In genomic region chr1:126511835-126512445, GRCm38 (mm10) we compare ENCODE assay signal across 17 mouse cellular contexts.
DNase-seq lines count a peak whose midpoint lies in the region; ATAC-seq lines count a peak whose summit lies in the region.
"Had no signal": no experiment of that assay in that cellular context is flagged by ENCODE, and none has a peak within 500 bp of the region (broad histone marks: within the 10 kb centered on the region; RNA-seq: fewer than 3 reads in every experiment).

No protein-coding gene starts in this region.

- no peaks in the 10 kb centered on the region; the same call in 1 of the 2 replicates for H3K9me3 ChIP-seq in embryonic facial prominence, embryonic 13.5 days
- H3K9me3 ChIP-seq in limb, embryonic 12.5 days, result no peaks in the 10 kb centered on the region
- H3K9me3 ChIP-seq: hindbrain, embryonic 13.5 days had no signal

- no peak overlapping the region for H3K4me2 ChIP-seq in embryonic facial prominence, embryonic 13.5 days
- H3K4me2 ChIP-seq in limb, embryonic 12.5 days, result no peak overlapping the region
- H3K4me2 ChIP-seq: hindbrain, embryonic 13.5 days had no signal

- peaks cover 10% of the 10 kb centered on the region for H3K4me1 ChIP-seq in embryonic facial prominence, embryonic 13.5 days
- H3K4me1 ChIP-seq in limb, embryonic 12.5 days (replicated peaks), result peaks cover 19% of the 10 kb centered on the region
- H3K4me1 ChIP-seq: hindbrain, embryonic 13.5 days had no signal

- intact Hi-C loops in left cerebral cortex, postnatal 14 days (cut with DNase I), result no loop called here

- no peak for ATAC-seq in embryonic facial prominence, embryonic 13.5 days (ENCODE audit: insufficient number of reproducible peaks, insufficient read depth, low FRiP score, low TSS enrichment, low read depth)
- ATAC-seq in limb, embryonic 12.5 days (ENCODE audit: insufficient number of reproducible peaks, insufficient read depth, low FRiP score, low TSS enrichment, low read depth), result peak; percentile 68; the same call in 1 of the 2 replicates
- ATAC-seq: forebrain, postnatal 0 days; lung, postnatal 0 days had no signal

- no peaks in the 10 kb centered on the region for H3K27me3 ChIP-seq in embryonic facial prominence, embryonic 13.5 days
- H3K27me3 ChIP-seq in limb, embryonic 12.5 days, result no peaks in the 10 kb centered on the region
- H3K27me3 ChIP-seq: hindbrain, embryonic 13.5 days; megakaryocyte, embryonic 14.5 days had no signal

- no peak overlapping the region for H3K4me3 ChIP-seq in embryonic facial prominence, embryonic 13.5 days
- H3K4me3 ChIP-seq in limb, embryonic 12.5 days (replicated peaks), result no peak overlapping the region
- H3K4me3 ChIP-seq: hindbrain, embryonic 13.5 days; megakaryocyte, embryonic 14.5 days had no signal

- H3K27ac ChIP-seq in embryonic facial prominence, embryonic 13.5 days, result peak overlapping the region; percentile 4; the same call in 1 of the 2 replicates
- peak overlapping the region; percentile 83 for H3K27ac ChIP-seq in limb, embryonic 12.5 days
- H3K27ac ChIP-seq: hindbrain, embryonic 13.5 days; liver, embryonic 14.5 days; stomach, postnatal 0 days had no signal

- H3K36me3 ChIP-seq in embryonic facial prominence, embryonic 13.5 days, result no peaks in the 10 kb centered on the region
- H3K36me3 ChIP-seq in limb, embryonic 12.5 days, result no peaks in the 10 kb centered on the region
- H3K36me3 ChIP-seq: hindbrain, embryonic 13.5 days had no signal

- peak; percentile 73 for DNase-seq in 3T3-L1 (ENCODE audit: low read depth, low spot score)
- peak; percentile 59 for DNase-seq in NIH3T3 (ENCODE audit: low read depth)
- no peak for DNase-seq in adrenal gland, adult 8-10 months
- no peak for DNase-seq in left cerebral cortex, postnatal 14 days (ENCODE audit: low spot score in 2 of 2)
- DNase-seq in layer of hippocampus, adult 18-20 months (ENCODE audit: low spot score in 2 of 2), result no peak
- DNase-seq: cerebellum, postnatal 36 days; forebrain, postnatal 0 days; gastrocnemius, postnatal 10 days; heart, postnatal 10 days; thymus, postnatal 14 days had no signal

- 29% methylated on average over 5 of the region's 5 CpGs for WGBS in embryonic facial prominence, embryonic 13.5 days
- 15% methylated on average over 5 of the region's 5 CpGs for WGBS in limb, embryonic 12.5 days

- H3K9ac ChIP-seq in embryonic facial prominence, embryonic 13.5 days, result no peak overlapping the region
- no peak overlapping the region for H3K9ac ChIP-seq in limb, embryonic 12.5 days (replicated peaks)
- H3K9ac ChIP-seq: forebrain, postnatal 0 days; hindbrain, embryonic 13.5 days; liver, embryonic 14.5 days had no signal

Comparison
In these comparisons a context has a peak if more than half of its experiments do, and no peak if none do; other contexts are left out.
1. DNase-seq: peak in 3T3-L1 (single experiment) and NIH3T3 (single experiment); none in adrenal gland, adult 8-10 months (single experiment), left cerebral cortex, postnatal 14 days (0 of 2) and layer of hippocampus, adult 18-20 months (0 of 2).